Mouse (Mus musculus) spleen, embryonic (tissue): ENCODE measurements around the gene Myocd.

Experiments
- CTCF ChIA-PET: fragments of 350-600 bp; sonication (Branson Sonifier 250); formaldehyde crosslinking; loops from one replicate; lab custom pipeline; 2022; lab: Charles Lee

The Myocd gene

DNA sequence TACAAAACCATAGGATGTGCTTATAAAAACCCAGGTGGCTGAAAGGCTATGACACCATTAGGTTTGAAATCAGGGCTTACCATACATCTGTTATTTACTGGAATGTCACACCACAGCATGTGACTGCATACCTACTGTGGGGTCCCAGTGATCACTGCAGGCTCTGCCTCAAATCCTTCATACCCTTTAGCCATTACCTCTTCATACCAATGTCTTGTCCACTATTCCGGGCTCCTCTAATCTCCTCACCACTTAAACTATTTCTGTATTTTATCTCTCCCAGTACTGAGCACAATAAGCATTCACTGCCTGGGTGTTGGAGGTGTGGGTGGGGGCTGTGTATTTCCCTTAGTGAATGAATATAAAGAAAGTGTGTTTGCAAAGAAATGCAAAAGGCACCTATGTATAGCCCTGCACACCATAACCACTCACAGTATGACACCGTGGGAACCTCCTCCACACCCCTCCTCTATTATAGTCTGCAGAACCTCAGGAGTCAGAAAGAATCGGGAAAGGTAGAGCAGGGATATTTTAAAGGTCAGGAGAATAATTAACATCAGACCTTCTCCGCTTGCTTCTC, 126.9 kb downstream of the Myocd start:
- CTCF ChIA-PET = no interaction called here

GRCm38 (mm10) chr11:65139030-65139429, 130.8 kb downstream of the Myocd start:
- CTCF ChIA-PET = no interaction called here

DNA sequence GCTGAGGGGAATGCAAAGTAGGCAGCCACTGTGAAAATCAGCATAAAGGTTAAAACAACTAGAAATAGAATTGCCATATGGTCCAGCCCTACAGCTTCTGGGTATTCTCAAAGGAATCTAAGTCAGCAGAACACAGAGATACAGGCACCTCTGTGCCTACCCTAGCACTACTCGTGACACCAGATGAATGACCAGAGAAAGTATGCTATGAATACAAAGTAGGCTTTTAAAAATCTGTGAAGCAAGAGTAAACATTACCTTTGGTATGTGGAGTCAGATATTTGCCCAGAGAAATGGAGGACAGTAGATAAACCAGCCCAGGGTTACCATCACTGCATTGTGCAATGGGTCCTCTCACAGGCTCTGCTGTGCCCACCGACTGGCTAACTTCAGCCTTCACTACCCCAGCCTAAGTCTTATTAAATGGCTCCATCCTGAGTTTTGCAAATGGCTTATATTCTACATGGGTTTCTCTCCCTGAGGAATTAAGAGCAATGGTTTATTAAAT, 132.6 kb downstream of the Myocd start:
- CTCF ChIA-PET = interaction anchor here (0.5 kb wide), 1 partner anchor 121 kb away, joined by 5 read pairs; no protein-coding TSS in a partner anchor

DNA sequence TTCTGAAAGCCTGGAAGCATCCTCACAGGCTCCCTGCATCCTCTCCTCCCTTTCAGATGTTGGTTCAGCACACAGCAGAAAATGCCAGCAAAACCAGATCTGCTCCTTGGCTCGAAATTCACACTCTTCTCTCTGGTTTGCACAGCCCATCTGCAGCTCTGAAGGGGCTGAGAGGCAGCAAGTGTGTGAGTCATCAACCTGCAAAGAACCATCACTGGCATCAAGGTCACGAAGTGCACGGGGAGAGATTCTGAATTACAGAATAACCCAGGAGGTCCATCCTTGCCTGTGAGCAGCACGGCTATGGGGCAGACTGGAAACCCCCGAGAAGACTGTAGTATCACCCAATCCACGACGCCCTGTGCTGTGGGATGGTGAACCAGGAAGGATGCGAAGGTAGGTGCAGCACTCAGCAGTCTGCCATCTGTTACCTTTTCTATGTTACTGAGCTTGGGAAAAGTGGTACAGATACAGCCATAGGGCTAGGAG, 134.5 kb downstream of the Myocd start:
- CTCF ChIA-PET = no interaction called here

DNA sequence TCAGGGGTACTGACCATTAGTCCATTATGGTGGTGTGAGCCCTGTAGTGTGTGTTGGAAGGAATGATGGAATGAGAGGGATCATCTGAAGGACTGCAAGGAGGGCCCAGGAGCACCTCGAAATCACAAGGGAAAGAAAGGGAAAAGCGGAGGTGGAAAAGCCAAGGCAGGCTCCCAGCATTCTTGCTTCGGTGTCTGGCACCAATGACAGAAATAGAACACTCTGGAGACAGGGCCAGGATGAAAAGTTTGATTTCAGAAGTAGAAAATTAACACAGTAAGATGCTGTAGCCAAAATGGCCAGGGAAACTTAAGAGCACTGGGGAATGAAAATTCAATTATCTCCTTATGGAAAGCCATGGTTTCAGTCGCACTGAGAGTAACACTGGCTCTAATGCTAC, 136.1 kb downstream of the Myocd start:
- CTCF ChIA-PET = no interaction called here

GRCm38 (mm10) chr11:65129110-65129509, 140.7 kb downstream of the Myocd start:
- CTCF ChIA-PET = no interaction called here

- CTCF ChIA-PET = no interaction called here
These were observed 141.1 kb downstream of the Myocd start for GRCm38 (mm10) chr11:65128666-65129065.

DNA sequence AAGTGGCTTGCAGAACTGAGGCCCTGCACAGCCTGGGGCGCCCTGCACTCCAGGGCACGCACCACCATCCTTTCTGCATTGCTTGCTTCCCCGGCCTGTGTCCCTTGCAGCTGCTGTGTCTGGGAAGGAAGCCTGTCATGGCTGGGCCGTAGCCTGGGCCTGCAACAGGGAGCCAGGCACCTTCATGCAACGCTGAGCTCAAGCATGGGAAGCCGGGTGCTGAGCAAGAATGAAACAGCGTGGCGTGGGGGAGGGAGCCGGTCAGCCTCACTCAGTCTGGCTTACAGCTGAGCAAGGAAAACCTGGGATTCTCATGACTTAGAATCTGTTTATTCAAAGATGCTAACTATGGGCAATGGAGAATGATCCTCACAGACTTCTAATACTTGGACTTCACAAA, 143.2 kb downstream of the Myocd start:
- CTCF ChIA-PET = no interaction called here
